In the genomic region with DNA sequence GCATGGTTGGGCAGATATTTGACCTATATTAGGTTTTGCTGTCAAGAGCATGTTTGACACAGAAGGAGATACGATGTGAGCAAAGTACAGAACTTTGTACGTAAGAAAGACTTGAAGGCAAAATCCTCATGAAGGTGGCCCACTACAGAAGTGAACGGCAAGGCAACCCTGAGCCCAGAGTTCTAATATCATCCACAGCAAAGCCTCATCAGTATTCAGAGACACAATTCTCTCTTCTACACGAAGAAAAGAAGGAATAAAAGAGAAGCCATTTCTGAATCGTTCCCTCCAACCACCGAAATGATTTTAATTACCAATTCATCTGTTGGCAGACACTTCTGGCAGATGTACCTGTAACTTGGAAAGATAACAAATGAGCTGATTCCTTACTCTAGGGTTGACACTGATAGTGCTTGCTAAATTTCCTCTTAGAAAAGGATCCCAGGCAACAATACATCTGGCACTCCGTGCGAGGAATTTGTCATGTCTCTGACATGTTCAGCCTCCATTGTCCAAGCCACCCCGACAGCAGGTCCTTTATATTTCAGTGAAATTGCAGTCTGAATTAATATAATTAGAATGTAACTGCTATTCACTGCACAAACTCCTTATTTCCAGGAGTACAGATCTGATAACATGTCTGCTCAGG, we compare ENCODE assay signal across 16 mouse cellular contexts.
"Had no signal": no experiment of that assay in that cellular context is flagged by ENCODE, and none has a peak within 500 bp of the region (broad histone marks: within the 10 kb centered on the region; RNA-seq: fewer than 3 reads in every experiment).

No protein-coding gene starts in this region.

- H3K4me2 ChIP-seq: limb, embryonic 12.5 days; liver, embryonic 13.5 days; lung, embryonic 15.5 days; midbrain, embryonic 12.5 days; neural tube, embryonic 12.5 days had no signal

- H3K9me3 ChIP-seq: limb, embryonic 12.5 days; liver, embryonic 13.5 days; lung, embryonic 15.5 days; megakaryocyte, embryonic 14.5 days; midbrain, embryonic 12.5 days; neural tube, embryonic 12.5 days had no signal

- H3K9ac ChIP-seq: limb, embryonic 12.5 days; liver, embryonic 13.5 days; liver, postnatal 0 days; lung, embryonic 15.5 days; midbrain, embryonic 12.5 days; neural tube, embryonic 12.5 days had no signal

- DNase-seq: kidney, postnatal 10 days; kidney, postnatal 4 days; liver; liver, embryonic 13.5 days; liver, postnatal 0 days; lung, postnatal 14 days; spleen, adult 18-20 months; thymus, adult 18-20 months; thymus, postnatal 25 days had no signal

- H3K36me3 ChIP-seq: limb, embryonic 12.5 days; liver, embryonic 13.5 days; lung, embryonic 15.5 days; midbrain, embryonic 12.5 days; neural tube, embryonic 12.5 days had no signal

- H3K27me3 ChIP-seq: limb, embryonic 12.5 days; lung, embryonic 15.5 days; megakaryocyte, embryonic 14.5 days; midbrain, embryonic 12.5 days; neural tube, embryonic 12.5 days had no signal

- H3K4me3 ChIP-seq: layer of hippocampus, adult 2 months; limb, embryonic 12.5 days; liver, embryonic 13.5 days; lung, embryonic 15.5 days; megakaryocyte, embryonic 14.5 days; midbrain, embryonic 12.5 days; neural tube, embryonic 12.5 days had no signal

- ATAC-seq: liver, postnatal 0 days had no signal

- H3K27ac ChIP-seq: layer of hippocampus, adult 2 months; limb, embryonic 12.5 days; liver, embryonic 13.5 days; lung, embryonic 15.5 days; macrophage; midbrain, embryonic 12.5 days; neural tube, embryonic 12.5 days had no signal
